Mouse (Mus musculus) heart, adult 18-20 months (tissue): ENCODE data around the gene Zfp335. TPM values are rescaled to one million over a fixed set of nuclear protein-coding genes. Genes with fewer than 3 reads are reported as not detected.
"Not testable (repeated sequence)": the region's sequence is repeated elsewhere in the genome, so short reads cannot be mapped to it uniquely, and the experiment has no call there.

Experiments
- DNase-seq, 2 experiments: peaks; one replicate each; pipeline ENCODE4 v3.0.0; 2021 to 2022; ENCODE audit warnings: mixed read lengths in 1 of 2
- total RNA-seq, 2 experiments: library from RNA; stranded (reverse); gene quantifications; 2 replicates each; pipeline ENCODE4 v1.2.3; 2021

Zfp335 gene
- total RNA-seq, 2 experiments from 2014 or later, result 6.8 to 7.7 TPM

DNA sequence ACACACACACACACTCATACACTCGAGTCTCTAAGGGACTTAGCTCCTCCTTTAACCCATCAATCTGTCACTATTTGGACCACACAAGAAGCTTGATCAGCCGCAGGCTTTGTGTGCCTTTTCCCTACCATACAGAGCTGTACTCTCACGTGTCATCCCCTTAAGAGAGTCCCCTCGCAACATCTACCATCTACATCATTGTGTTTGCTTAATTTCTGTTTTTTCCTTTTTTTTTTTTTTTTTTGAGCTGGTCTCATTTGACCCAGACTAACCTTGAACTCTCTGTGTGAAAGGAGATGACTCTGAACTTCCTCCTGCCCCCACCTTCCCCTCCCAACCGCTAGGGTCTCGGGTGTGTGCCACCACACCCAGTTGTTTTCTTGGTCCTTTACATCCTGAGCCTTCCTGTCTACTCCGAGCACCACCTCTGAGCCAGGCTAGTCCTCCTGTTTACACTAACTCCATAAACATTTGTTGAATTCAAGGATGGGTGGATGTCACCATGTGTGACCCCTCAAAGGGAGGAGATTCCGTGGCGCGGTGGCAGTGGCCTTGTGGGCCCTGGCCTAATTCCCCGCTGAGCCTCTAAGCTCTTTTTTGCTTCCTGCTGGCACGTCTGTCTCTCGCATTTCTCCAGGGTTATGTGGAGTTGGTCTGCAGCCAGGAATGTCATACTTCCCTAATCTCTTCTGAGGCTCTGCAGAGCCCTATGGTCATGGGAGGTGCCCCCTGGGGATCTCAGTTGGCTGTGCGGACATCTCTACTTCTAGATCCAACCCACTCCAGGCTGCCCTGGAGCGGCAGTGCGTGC, 44.6 kb downstream of the Zfp335 start:
- peak; percentile 87 to 95 for DNase-seq

DNA sequence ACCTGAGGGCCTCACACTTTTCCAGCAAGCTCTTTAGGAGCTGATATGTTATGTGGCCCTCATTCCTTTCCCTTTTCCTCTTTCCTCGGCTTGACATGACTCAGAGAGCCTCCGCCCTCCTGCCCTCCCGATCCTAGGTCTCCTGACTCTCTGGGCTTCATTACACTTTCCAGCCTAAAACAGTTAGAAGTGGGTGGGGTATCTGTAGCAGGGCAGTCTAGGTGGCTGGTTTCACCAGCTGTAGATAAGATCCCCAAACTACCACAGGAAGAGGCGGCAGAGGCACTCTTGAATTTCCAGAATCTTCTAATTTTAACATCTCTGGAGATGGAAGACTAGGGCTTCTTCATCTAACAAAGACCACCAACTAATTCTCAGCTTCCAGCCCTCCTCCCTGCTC, 47.0 kb downstream of the Zfp335 start:
- no peak for DNase-seq

DNA sequence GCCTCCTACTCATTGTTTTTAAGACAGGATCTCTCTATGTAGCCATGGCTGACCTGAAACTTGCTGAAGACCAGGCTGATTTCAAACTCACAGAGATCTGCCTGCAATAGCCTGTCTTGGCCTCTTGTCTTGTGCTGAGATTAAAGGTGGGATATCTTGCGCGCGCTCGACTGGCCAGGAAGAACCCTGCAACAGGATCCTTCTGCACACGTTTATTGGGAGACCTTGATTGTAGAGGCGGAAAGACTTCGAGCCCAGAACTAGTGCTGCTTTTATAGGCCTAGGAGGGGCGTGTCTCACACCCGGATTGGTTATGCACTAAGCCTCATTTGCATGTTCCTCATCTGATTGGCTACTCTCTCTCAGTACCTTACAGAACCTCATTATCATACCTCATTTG, 48.1 kb downstream of the Zfp335 start:
- not testable (repeated sequence) for DNase-seq

DNA sequence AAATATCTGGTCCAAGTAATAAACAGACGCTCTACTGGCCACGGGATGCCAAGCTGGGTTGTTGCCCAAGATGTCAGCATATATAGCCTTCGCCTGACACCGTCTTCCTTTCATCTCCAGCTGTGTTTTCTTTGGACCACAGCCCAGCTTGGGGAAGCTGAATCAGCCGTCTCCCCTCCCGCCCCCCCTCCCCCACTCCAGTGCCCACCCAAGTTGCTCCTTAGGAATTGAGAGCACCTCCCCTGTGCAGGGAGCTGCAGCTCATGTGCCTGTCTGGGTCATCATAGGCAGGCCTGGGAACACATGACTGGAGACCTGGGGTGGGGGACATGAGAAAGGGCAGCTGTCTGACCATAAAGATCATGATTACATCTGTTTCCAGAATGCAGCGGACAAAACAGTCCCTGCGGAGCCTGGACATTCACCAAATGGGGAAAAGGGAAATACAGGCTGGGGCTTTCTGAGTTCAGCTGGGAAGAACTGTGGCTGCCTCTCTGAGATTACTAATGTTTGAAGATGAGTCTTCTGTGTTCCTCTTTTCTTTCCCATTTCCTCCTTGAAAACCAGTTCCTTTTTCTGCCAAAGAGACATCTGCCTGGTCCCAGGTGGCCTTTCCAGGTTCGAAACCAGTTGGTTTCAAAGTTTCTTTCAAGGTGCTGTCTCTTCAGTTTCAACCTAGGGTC, 49.2 kb downstream of the Zfp335 start:
- DNase-seq, result peak; percentile 78 to 86

DNA sequence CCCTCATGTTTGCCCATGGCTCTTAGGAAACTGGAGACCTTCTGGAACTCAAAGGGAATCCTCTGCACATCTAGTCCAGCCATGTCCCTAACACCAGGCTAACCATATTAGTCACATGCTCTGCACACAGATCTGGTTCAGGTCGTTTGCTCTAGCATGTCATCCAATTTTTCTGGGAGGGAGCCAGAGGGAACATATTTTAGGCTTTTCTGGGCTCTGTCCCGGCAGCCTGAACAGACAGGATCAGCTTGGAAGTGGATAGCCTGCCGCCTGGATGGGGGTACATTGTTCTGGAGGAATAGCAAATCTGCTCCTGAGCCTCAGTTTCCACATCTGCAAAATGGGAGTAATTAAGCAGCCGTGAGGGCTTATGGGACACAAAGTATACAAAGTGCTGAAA, 50.5 kb downstream of the Zfp335 start:
- DNase-seq, result no peak

DNA sequence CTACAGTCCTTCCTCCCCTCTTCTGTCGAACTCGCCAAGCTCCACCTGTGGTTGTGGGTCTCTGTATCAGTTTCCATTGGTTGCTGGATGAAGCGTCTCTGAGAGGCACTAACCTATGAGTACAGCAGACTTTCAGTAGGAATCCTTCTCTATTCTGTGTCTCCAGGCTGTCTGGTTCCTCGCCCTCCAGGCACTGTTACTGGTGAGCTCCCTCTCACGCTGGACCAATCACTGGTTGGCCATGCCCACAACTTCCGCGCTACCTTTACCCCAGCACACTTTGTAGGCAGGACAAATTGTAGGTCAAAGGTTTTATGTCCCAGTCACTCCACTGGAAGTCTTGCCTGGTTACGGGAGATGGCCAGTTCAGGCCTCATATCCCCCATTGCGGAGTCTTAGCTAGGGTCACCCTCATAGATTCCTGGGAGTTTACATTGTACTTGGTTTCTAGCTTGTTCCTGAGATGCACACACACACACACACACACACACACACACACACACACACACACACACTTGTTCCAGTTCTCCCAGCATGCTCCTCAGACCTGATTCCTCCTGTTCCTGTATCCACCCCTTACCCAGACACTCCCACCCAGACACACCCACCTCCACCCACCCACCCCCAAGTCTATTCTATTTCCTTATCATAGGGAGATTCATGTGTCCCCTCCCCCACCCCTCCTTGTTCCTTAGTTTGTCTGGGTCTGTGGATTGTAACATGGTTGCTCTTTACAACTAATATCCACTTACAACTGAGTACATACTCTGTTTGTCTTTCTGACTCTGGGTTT, 51.7 kb downstream of the Zfp335 start:
- no peak for DNase-seq

DNA sequence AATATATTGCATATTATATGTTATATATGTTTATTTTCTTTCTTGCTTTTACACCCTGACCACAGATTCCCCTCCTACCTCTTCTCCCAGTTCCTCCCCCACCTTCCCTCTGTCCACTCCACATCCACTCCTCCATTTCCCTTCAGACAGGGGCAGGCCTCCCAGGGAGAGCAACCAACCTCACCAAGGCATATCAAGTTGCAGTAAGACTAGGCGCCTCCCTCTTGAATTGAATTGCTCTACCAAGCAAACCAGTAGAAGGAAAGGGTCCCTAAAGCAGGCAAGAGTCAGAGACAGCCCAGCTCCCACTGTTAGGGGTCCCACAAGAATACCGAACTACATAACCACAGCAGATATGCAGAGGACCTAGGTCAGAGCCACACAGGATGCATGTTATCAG, 52.4 kb downstream of the Zfp335 start:
- DNase-seq, result no peak

DNA sequence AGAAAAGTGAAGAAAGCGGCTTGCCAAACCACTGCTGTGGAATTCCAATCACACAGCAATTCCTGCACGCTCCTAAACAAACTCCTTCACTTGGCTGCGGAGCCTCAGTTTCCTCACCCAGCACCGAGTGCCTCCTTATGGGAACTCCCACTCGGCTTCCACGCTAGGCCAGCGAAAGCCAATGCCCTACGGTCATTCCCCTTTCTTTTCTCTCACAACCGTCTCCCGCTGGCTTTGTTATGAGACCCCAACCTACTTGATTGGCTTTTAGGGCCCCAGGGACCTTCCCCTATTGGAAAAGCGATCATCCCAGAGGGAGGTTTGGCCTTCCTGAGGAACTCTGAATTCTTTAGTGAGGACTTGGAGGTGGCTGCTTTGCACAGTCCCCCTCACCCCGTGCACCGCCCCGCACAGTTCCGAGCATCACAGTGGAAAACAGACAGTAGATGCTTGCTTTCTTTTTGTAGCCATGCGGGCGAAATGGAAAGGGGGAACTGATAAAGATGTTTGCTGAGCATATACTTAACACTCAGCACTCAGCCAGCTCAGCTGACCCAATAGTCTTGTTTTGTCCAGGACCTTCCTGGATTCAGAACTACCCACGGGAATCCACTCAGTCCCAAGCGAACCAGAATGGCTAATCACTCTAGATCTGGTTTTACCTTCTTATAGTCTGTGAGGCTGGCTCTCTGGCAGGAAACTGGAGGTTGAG, 53.6 kb downstream of the Zfp335 start:
- peak in 1 of 2 experiments; percentile 36 for DNase-seq

DNA sequence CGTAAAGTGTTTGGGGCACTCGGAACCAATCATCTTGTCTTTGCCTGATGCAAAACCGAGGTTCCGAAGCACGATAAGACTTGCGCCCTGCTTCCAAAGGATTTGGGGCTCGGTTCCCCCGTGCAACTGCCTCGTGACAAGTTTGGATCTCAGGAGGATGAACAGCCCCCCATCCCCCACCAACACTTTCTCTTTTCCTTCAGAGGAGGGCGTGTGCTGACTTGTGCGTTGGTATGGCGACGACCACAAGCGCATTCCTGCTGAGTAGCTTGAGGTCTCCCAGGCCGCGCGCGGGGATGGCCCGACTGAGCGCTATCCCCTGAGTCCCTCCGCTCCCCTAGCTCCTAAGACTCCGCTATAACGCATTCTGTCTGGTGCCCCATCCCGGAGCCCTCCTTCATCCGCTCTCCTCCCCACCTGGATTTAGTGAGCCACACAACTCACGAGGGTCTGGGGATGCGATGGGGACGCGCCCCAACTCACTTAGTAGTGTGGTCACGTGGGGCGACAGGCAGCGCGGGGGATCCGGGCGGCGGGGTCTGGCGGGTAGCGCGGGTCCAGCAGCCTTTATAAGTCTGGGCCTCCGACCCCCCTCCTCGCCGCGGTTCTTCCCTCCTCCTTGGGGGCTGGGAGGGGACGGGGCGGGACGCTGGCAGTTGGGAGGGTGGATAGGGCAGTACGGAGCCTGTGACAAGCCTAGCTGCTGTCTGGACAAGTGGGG, 54.3 kb downstream of the Zfp335 start, which contains the start of gene Pltp:
Gene Pltp, minus strand, starts transcription at position 611 of the 721 bp plus-strand sequence.
- DNase-seq, result peak; percentile 78 to 83

DNA sequence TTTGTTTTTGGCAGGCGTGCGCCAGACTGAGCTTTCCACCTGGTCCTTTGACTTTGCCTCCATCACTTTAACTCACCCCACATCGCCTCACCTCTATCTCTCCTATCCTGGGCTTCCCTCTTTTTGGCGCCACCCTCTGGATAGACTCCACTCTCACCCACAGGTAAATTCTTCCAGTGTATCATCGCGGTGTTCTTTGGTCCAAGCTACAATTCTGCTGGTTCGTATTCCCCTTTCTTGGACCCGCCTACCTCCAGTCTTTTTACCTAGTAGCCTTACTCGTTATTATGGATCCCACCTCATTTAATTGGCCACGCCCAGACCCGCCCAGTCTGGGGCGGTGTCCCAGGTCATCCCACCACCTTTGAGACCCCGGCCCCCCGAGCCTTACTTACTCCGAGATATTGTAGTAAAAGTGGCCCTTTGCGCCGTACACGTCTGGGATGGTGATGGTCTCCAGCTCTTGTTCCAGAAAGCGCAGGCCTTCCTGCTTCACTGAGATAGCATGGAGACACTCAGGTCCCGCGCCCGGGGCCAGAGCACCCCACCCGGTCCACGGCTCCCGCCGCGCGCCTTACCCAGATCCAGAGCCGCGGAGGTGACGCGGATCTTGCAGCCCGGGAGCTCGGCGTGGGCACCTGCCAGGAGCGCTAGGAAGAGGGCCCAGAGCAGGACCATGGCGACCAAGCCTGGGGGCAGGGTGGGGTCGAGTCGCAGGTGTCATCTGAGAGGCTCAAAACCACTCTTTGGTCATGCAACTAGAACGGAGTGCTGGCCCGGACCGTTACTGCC, 55.1 kb downstream of the Zfp335 start:
- DNase-seq, result peak in 1 of 2 experiments; percentile 33

DNA sequence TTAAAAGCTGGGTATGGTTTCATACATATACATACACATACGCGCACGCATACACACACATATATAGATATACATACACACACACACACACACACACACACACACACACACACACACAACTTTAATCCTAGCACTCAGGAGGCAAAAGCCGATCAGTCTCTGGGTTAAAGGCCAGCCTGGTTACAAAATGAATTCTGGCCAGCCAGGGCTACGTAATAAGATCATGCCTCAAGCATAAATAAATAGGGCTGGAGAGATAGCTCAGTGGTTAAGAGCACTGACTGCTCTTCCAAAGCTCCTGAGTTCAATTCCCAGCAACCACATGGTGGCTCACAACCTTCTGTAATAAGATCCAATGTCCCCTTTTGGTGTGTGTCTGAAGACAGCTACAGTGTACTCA, 56.0 kb downstream of the Zfp335 start:
- DNase-seq, result not testable (repeated sequence)

DNA sequence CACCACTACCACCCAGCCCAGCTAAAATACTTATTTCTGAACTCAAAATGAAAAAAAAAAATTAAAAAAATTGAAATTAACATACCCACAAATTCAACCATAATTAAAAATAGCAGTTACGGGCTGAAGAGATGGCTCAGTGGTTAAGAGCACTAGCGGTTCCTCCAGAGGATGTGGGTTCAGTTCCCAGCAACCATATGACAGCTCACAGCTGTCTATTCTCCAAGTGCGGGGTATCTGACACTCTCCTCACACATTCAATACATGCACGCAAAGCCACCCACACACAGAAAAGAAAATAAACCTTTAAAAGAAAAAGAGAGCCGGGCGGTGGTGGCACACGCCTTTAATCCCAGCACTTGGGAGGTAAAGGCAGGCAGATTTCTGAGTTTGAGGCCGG, 61.5 kb downstream of the Zfp335 start:
- DNase-seq, result no peak

DNA sequence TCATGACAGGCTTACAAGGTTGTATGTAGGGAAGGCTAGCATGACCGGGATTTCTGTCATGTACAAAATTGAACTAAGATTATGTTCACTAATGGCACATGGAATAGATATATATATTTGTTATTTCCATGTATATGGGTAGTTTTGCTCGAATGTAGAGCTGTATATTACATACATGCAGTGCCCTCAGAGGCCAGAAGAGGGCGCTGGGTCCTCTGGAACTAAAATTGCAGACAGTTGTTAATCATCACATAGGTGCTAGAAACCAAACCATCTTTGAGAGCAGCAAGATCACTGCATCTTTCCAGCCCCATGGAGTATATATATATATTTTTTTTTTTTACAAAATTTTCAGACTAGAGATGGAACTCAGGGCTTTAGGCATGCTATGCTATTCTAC, 65.8 kb downstream of the Zfp335 start:
- no peak for DNase-seq

Other genes with a start within 250 kb of the Zfp335 start
- gene Wfdc11, start 237.7 kb downstream of the Zfp335 start, total RNA-seq, result not detected
- gene Wfdc13, start 226.7 kb downstream of the Zfp335 start, total RNA-seq, result not detected
- not detected for gene Spint4, start 213.3 kb downstream of the Zfp335 start, total RNA-seq
- gene Spint5, start 196.5 kb downstream of the Zfp335 start, total RNA-seq, result not detected
- under 1 TPM; 0.25 to 0.62 TPM for gene Wfdc3, start 165.8 kb downstream of the Zfp335 start, total RNA-seq
- 10 to 100 TPM; 22.0 to 28.8 TPM for gene Dnttip1, start 165.8 kb downstream of the Zfp335 start, total RNA-seq
- gene Ube2c, start 141.9 kb downstream of the Zfp335 start, total RNA-seq, result 1 to 10 TPM in 1 of 2 experiments, under 1 TPM in 1; 0.80 to 2.4 TPM
- gene Tnnc2, start 131.8 kb downstream of the Zfp335 start, total RNA-seq, result 1 to 10 TPM in 1 of 2 experiments, not detected in 1; 1.2 TPM
- 10 to 100 TPM; 23.9 to 25.6 TPM for gene Snx21, start 125.9 kb downstream of the Zfp335 start, total RNA-seq
- gene Acot8, start 106.9 kb downstream of the Zfp335 start, total RNA-seq, result 10 to 100 TPM; 12.4 to 12.5 TPM
- 1 to 10 TPM; 2.4 to 2.5 TPM for gene Zswim3, start 106.7 kb downstream of the Zfp335 start, total RNA-seq
- 1 to 10 TPM; 3.8 to 3.9 TPM for gene Zswim1, start 89.1 kb downstream of the Zfp335 start, total RNA-seq
- gene Spata25, start 83.2 kb downstream of the Zfp335 start, total RNA-seq, result under 1 TPM; 0.67 to 0.75 TPM
- gene Ctsa, start 78.9 kb downstream of the Zfp335 start, total RNA-seq, result 10 to 100 TPM; 80.8 to 98.1 TPM
- 10 to 100 TPM; 50.5 to 55.8 TPM for gene Neurl2, start 78.3 kb downstream of the Zfp335 start, total RNA-seq
- gene Pltp, start 54.0 kb downstream of the Zfp335 start, total RNA-seq, result 10 to 100 TPM; 37.7 to 39.3 TPM
- gene Pcif1, start 32.5 kb downstream of the Zfp335 start, total RNA-seq, result 10 to 100 TPM; 27.3 to 30.5 TPM
- 1 to 10 TPM; 1.3 to 1.6 TPM for gene Mmp9, start 29.0 kb upstream of the Zfp335 start, total RNA-seq
- gene Slc12a5, start 49.0 kb upstream of the Zfp335 start, total RNA-seq, result 1 to 10 TPM; 2.0 to 2.3 TPM
- 10 to 100 TPM; 17.7 to 19.9 TPM for gene Ncoa5, start 123.1 kb upstream of the Zfp335 start, total RNA-seq
- 1 to 10 TPM; 1.6 to 2.3 TPM for gene Cd40, start 143.9 kb upstream of the Zfp335 start, total RNA-seq
- not detected for gene 1700025C18Rik, start 179.0 kb upstream of the Zfp335 start, total RNA-seq